Comparison of ENCODE assay signal across 9 mouse cellular contexts in genomic region chr10:116196596-116197415, GRCm38 (mm10).
DNase-seq lines count a peak whose midpoint lies in the region; ATAC-seq and TF ChIP-seq lines count a peak whose summit lies in the region.
"Had no signal": no experiment of that assay in that cellular context is flagged by ENCODE, and none has a peak within 500 bp of the region (broad histone marks: within the 10 kb centered on the region; RNA-seq: fewer than 3 reads in every experiment).

No protein-coding gene starts in this region.

- peaks cover 5% of the 10 kb centered on the region for H3K27me3 ChIP-seq in forebrain, embryonic 10.5 days (ENCODE audit: poor library complexity, severe bottlenecking)
- H3K27me3 ChIP-seq in limb, embryonic 15.5 days = no peaks in the 10 kb centered on the region; the same call in 1 of the 2 replicates

- WGBS in forebrain, embryonic 10.5 days = 18% methylated on average over 14 of the region's 14 CpGs
- 25% methylated on average over 14 of the region's 14 CpGs for WGBS in limb, embryonic 15.5 days

- ATAC-seq in limb, embryonic 15.5 days (ENCODE audit: insufficient number of reproducible peaks, low FRiP score, low TSS enrichment, low read depth) = no peak
- no peak; the same call in 1 of the 2 replicates for ATAC-seq in megakaryocyte progenitor cell, adult 5-6 weeks (replicated peaks; ENCODE audit: poor library complexity)

- no peak for TF ChIP-seq POLR2A in brain, embryonic 14.5 days (IDR thresholded peaks at IDR 0.05; ENCODE audit: borderline replicate concordance, extremely low read depth, insufficient read depth, insufficient read length, poor library complexity, severe bottlenecking)

- H3K4me3 ChIP-seq in forebrain, embryonic 10.5 days = peak overlapping the region; percentile 30
- no peak overlapping the region for H3K4me3 ChIP-seq in limb, embryonic 15.5 days
- H3K4me3 ChIP-seq: megakaryocyte, embryonic 14.5 days had no signal

- H3K4me1 ChIP-seq in forebrain, embryonic 10.5 days = peaks cover 14% of the 10 kb centered on the region
- peaks cover 10% of the 10 kb centered on the region; the same call in 1 of the 2 replicates for H3K4me1 ChIP-seq in limb, embryonic 15.5 days
- H3K4me1 ChIP-seq: megakaryocyte, embryonic 14.5 days had no signal

- intact Hi-C loops in gastrocnemius, postnatal 36 days (cut with DNase I) = loop anchor here (2.0 to 10.0 kb wide), 3 partner anchors 112 to 802 kb away; no protein-coding TSS in a partner anchor

- no peaks in the 10 kb centered on the region for H3K9me3 ChIP-seq in forebrain, embryonic 10.5 days
- H3K9me3 ChIP-seq in limb, embryonic 15.5 days = no peaks in the 10 kb centered on the region
- H3K9me3 ChIP-seq: megakaryocyte, embryonic 14.5 days had no signal

- H3K36me3 ChIP-seq in forebrain, embryonic 10.5 days (replicated peaks) = no peaks in the 10 kb centered on the region
- no peaks in the 10 kb centered on the region for H3K36me3 ChIP-seq in limb, embryonic 15.5 days

- peak; percentile 43; the same call in 1 of the 2 replicates for TF ChIP-seq CTCF in brain, embryonic 14.5 days (IDR thresholded peaks at IDR 0.05; ENCODE audit: borderline replicate concordance, extremely low read depth, insufficient read depth, insufficient read length)

- DNase-seq in left cerebral cortex, adult 18-20 months (ENCODE audit: low spot score in 2 of 2) = peak; percentile 29 to 33
- DNase-seq in left cerebral cortex, adult 8-10 months (ENCODE audit: low spot score in 2 of 2) = no peak
- DNase-seq in brain, embryonic 14.5 days (ENCODE audit: low read depth) = peak; percentile 61
- DNase-seq in forebrain, embryonic 10.5 days (ENCODE audit: extremely low spot score, low spot score) = peak; percentile 26
- DNase-seq in adrenal gland, postnatal 10 days = no peak
- no peak for DNase-seq in gastrocnemius, postnatal 36 days

- H3K27ac ChIP-seq in forebrain, embryonic 10.5 days = no peak overlapping the region
- H3K27ac ChIP-seq in limb, embryonic 15.5 days = no peak overlapping the region

- peak overlapping the region; percentile 22 for H3K4me2 ChIP-seq in limb, embryonic 15.5 days

- H3K9ac ChIP-seq in limb, embryonic 15.5 days = no peak overlapping the region

Comparison
In these comparisons a context has a peak if more than half of its experiments do, and no peak if none do; other contexts are left out.
1. DNase-seq: peak in left cerebral cortex, adult 18-20 months (2 of 2), brain, embryonic 14.5 days (single experiment) and forebrain, embryonic 10.5 days (single experiment); none in left cerebral cortex, adult 8-10 months (0 of 2), adrenal gland, postnatal 10 days (single experiment) and gastrocnemius, postnatal 36 days (0 of 2).